Comparison of ENCODE assay signal across 25 mouse cellular contexts in genomic region chr6:39369631-39370030, GRCm38 (mm10). TPM values are rescaled to one million over a fixed set of nuclear protein-coding genes. Genes with fewer than 3 reads are reported as not detected.
DNase-seq lines count a peak whose midpoint lies in the region; ATAC-seq lines count a peak whose summit lies in the region.
"Had no signal": no experiment of that assay in that cellular context is flagged by ENCODE, and none has a peak within 500 bp of the region (broad histone marks: within the 10 kb centered on the region; RNA-seq: fewer than 3 reads in every experiment).

No protein-coding gene starts in this region.

- H3K27me3 ChIP-seq in embryonic facial prominence, embryonic 14.5 days (replicated peaks; ENCODE audit: control insufficient read depth, insufficient read depth, low read length) = no peaks in the 10 kb centered on the region
- H3K27me3 ChIP-seq in embryonic facial prominence, embryonic 10.5 days (replicated peaks; ENCODE audit: low read depth, poor library complexity, severe bottlenecking) = no peaks in the 10 kb centered on the region
- H3K27me3 ChIP-seq in hindbrain, embryonic 16.5 days (replicated peaks; ENCODE audit: control insufficient read depth, insufficient read depth, low read length) = no peaks in the 10 kb centered on the region
- H3K27me3 ChIP-seq in hindbrain, embryonic 11.5 days (ENCODE audit: control insufficient read depth, insufficient read depth, low read length) = no peaks in the 10 kb centered on the region
- H3K27me3 ChIP-seq in neural tube, embryonic 14.5 days (ENCODE audit: control insufficient read depth, insufficient read depth, low read length) = no peaks in the 10 kb centered on the region
- H3K27me3 ChIP-seq in neural tube, embryonic 15.5 days (replicated peaks) = no peaks in the 10 kb centered on the region
- H3K27me3 ChIP-seq: CH12.LX; embryonic facial prominence, embryonic 12.5 days; forebrain, embryonic 12.5 days had no signal

- 39% methylated on average over 3 of the region's 3 CpGs for WGBS in embryonic facial prominence, embryonic 14.5 days
- 84% methylated on average over 3 of the region's 3 CpGs for WGBS in embryonic facial prominence, embryonic 10.5 days
- 73% methylated on average over 3 of the region's 3 CpGs for WGBS in hindbrain, embryonic 16.5 days
- WGBS in hindbrain, embryonic 11.5 days = 92% methylated on average over 3 of the region's 3 CpGs
- WGBS in neural tube, embryonic 14.5 days = 70% methylated on average over 3 of the region's 3 CpGs
- 64% methylated on average over 3 of the region's 3 CpGs for WGBS in neural tube, embryonic 15.5 days

- H3K36me3 ChIP-seq in embryonic facial prominence, embryonic 14.5 days (ENCODE audit: control insufficient read depth, insufficient read depth, low read length) = peaks cover 34% of the 10 kb centered on the region
- H3K36me3 ChIP-seq in embryonic facial prominence, embryonic 10.5 days (replicated peaks) = peaks cover 51% of the 10 kb centered on the region
- H3K36me3 ChIP-seq in hindbrain, embryonic 16.5 days (ENCODE audit: control insufficient read depth, insufficient read depth, low read length) = peaks cover 6% of the 10 kb centered on the region
- H3K36me3 ChIP-seq in hindbrain, embryonic 11.5 days (ENCODE audit: control insufficient read depth, insufficient read depth, low read length) = no peaks in the 10 kb centered on the region
- peaks cover 3% of the 10 kb centered on the region for H3K36me3 ChIP-seq in neural tube, embryonic 14.5 days (ENCODE audit: control insufficient read depth, insufficient read depth, low read length)
- peaks cover 18% of the 10 kb centered on the region for H3K36me3 ChIP-seq in neural tube, embryonic 15.5 days

- H3K4me1 ChIP-seq in embryonic facial prominence, embryonic 14.5 days (ENCODE audit: control insufficient read depth, insufficient read depth, low read length) = peaks cover 11% of the 10 kb centered on the region
- peaks cover 15% of the 10 kb centered on the region for H3K4me1 ChIP-seq in embryonic facial prominence, embryonic 10.5 days
- no peaks in the 10 kb centered on the region for H3K4me1 ChIP-seq in hindbrain, embryonic 16.5 days (ENCODE audit: control insufficient read depth, insufficient read depth, low read depth, low read length)
- H3K4me1 ChIP-seq in hindbrain, embryonic 11.5 days (replicated peaks; ENCODE audit: control insufficient read depth, insufficient read depth, low read length) = no peaks in the 10 kb centered on the region
- H3K4me1 ChIP-seq in neural tube, embryonic 14.5 days (ENCODE audit: control insufficient read depth, insufficient read depth, low read length) = 0 out of 2 replicates have a peak, but pooled peaks cover 4% of the 10 kb centered on the region
- H3K4me1 ChIP-seq in neural tube, embryonic 15.5 days = peaks cover 11% of the 10 kb centered on the region
- H3K4me1 ChIP-seq: embryonic facial prominence, embryonic 12.5 days; forebrain, embryonic 12.5 days had no signal

- H3K9ac ChIP-seq in embryonic facial prominence, embryonic 14.5 days (ENCODE audit: low read depth, low read length) = no peak overlapping the region
- no peak overlapping the region for H3K9ac ChIP-seq in hindbrain, embryonic 16.5 days (ENCODE audit: low read depth, low read length)
- no peak overlapping the region for H3K9ac ChIP-seq in hindbrain, embryonic 11.5 days (ENCODE audit: low read depth, low read length)
- no peak overlapping the region for H3K9ac ChIP-seq in neural tube, embryonic 14.5 days (replicated peaks; ENCODE audit: low read depth, low read length)
- H3K9ac ChIP-seq in neural tube, embryonic 15.5 days (replicated peaks) = no peak overlapping the region
- H3K9ac ChIP-seq: embryonic facial prominence, embryonic 12.5 days; forebrain, embryonic 12.5 days; forebrain, postnatal 0 days had no signal

- no peak overlapping the region for H3K4me2 ChIP-seq in embryonic facial prominence, embryonic 14.5 days (ENCODE audit: low read depth, low read length)
- no peak overlapping the region for H3K4me2 ChIP-seq in hindbrain, embryonic 16.5 days (ENCODE audit: low read length)
- H3K4me2 ChIP-seq in hindbrain, embryonic 11.5 days (replicated peaks; ENCODE audit: low read depth, low read length) = no peak overlapping the region
- no peak overlapping the region for H3K4me2 ChIP-seq in neural tube, embryonic 14.5 days (ENCODE audit: low read depth, low read length)
- no peak overlapping the region for H3K4me2 ChIP-seq in neural tube, embryonic 15.5 days
- H3K4me2 ChIP-seq: embryonic facial prominence, embryonic 12.5 days; forebrain, embryonic 12.5 days had no signal

- H3K27ac ChIP-seq in embryonic facial prominence, embryonic 14.5 days (replicated peaks; ENCODE audit: low read depth, low read length) = no peak overlapping the region
- H3K27ac ChIP-seq in embryonic facial prominence, embryonic 10.5 days (replicated peaks) = no peak overlapping the region
- H3K27ac ChIP-seq in hindbrain, embryonic 16.5 days (ENCODE audit: low read depth, low read length) = no peak overlapping the region
- H3K27ac ChIP-seq in hindbrain, embryonic 11.5 days (ENCODE audit: low read depth, low read length) = no peak overlapping the region
- no peak overlapping the region for H3K27ac ChIP-seq in neural tube, embryonic 14.5 days (ENCODE audit: low read depth, low read length)
- no peak overlapping the region for H3K27ac ChIP-seq in neural tube, embryonic 15.5 days (replicated peaks)
- H3K27ac ChIP-seq: embryonic facial prominence, embryonic 12.5 days; forebrain, embryonic 12.5 days had no signal

- H3K9me3 ChIP-seq in embryonic facial prominence, embryonic 14.5 days (ENCODE audit: control insufficient read depth, low read length) = no peaks in the 10 kb centered on the region
- H3K9me3 ChIP-seq in embryonic facial prominence, embryonic 10.5 days = no peaks in the 10 kb centered on the region
- no peaks in the 10 kb centered on the region for H3K9me3 ChIP-seq in hindbrain, embryonic 16.5 days (ENCODE audit: control insufficient read depth, low read length)
- no peaks in the 10 kb centered on the region; the same call in 1 of the 2 replicates for H3K9me3 ChIP-seq in hindbrain, embryonic 11.5 days (ENCODE audit: control insufficient read depth, low read length)
- H3K9me3 ChIP-seq in neural tube, embryonic 14.5 days (ENCODE audit: control insufficient read depth, low read length) = no peaks in the 10 kb centered on the region
- H3K9me3 ChIP-seq in neural tube, embryonic 15.5 days (replicated peaks) = no peaks in the 10 kb centered on the region
- H3K9me3 ChIP-seq: embryonic facial prominence, embryonic 12.5 days; forebrain, embryonic 12.5 days; G1E had no signal

- no peak overlapping the region for H3K4me3 ChIP-seq in embryonic facial prominence, embryonic 14.5 days (ENCODE audit: low read depth, low read length)
- H3K4me3 ChIP-seq in embryonic facial prominence, embryonic 10.5 days = no peak overlapping the region
- no peak overlapping the region for H3K4me3 ChIP-seq in hindbrain, embryonic 16.5 days (ENCODE audit: low read length)
- no peak overlapping the region for H3K4me3 ChIP-seq in hindbrain, embryonic 11.5 days (ENCODE audit: low read depth, low read length)
- H3K4me3 ChIP-seq in neural tube, embryonic 14.5 days (ENCODE audit: low read depth, low read length) = no peak overlapping the region
- no peak overlapping the region for H3K4me3 ChIP-seq in neural tube, embryonic 15.5 days (replicated peaks)
- H3K4me3 ChIP-seq: embryonic facial prominence, embryonic 12.5 days; forebrain, embryonic 12.5 days had no signal

- ATAC-seq in embryonic facial prominence, embryonic 14.5 days (ENCODE audit: low read depth) = peak; percentile 68
- ATAC-seq in hindbrain, embryonic 16.5 days = peak; percentile 51; the same call in 1 of the 2 replicates
- ATAC-seq in hindbrain, embryonic 11.5 days (ENCODE audit: low FRiP score) = no peak
- peak; percentile 54; the same call in 1 of the 2 replicates for ATAC-seq in neural tube, embryonic 14.5 days (ENCODE audit: low read depth)
- ATAC-seq in neural tube, embryonic 15.5 days (ENCODE audit: low FRiP score) = 0 out of 2 replicates have a peak, but pooled peaks have one; percentile 56
- ATAC-seq: CD4-positive, CD25-positive, alpha-beta regulatory T cell, adult 4 months; forebrain, embryonic 14.5 days; forebrain, postnatal 0 days had no signal

- DNase-seq in embryonic facial prominence, embryonic 14.5 days (ENCODE audit: low spot score) = peak; percentile 51
- DNase-seq in embryonic facial prominence, embryonic 10.5 days (ENCODE audit: low spot score) = no peak
- DNase-seq in hindbrain, embryonic 11.5 days (ENCODE audit: low spot score) = no peak
- DNase-seq in neural tube, embryonic 10.5 days (ENCODE audit: extremely low spot score, low spot score) = no peak
- DNase-seq in right cerebral cortex, postnatal 10 days (ENCODE audit: low spot score in 2 of 2) = no peak
- DNase-seq: adrenal gland, adult 2 months; adrenal gland, postnatal 10 days; adrenal gland, postnatal 36 days; B cell, adult 2 months; cerebellum, adult 11-12 months; cerebellum, adult 8-10 months; cerebellum, adult 9-11 months; cerebellum, postnatal 14 days; cerebellum, postnatal 36 days; embryo, embryonic 11 days; forebrain, postnatal 0 days had no signal

RNA-seq across cellular contexts. Expression of gene Slc37a3, which starts 7.8 kb away (rescaled TPM):
- 56.9 and 57.3 TPM in 2 replicates for polyA plus RNA-seq in embryonic facial prominence, embryonic 14.5 days (2014; fragmentation: Nextera tagmentation; extraction: Ambion mirVana)
- 38.0 and 43.6 TPM in 2 replicates for polyA plus RNA-seq in embryonic facial prominence, embryonic 10.5 days (2016; fragmentation: Nextera tagmentation; extraction: Ambion mirVana)
- 57.9 and 60.1 TPM in 2 replicates for polyA plus RNA-seq in hindbrain, embryonic 16.5 days (2015; fragmentation: Nextera tagmentation; extraction: Ambion mirVana)
- 47.0 and 50.3 TPM in 2 replicates for polyA plus RNA-seq in hindbrain, embryonic 11.5 days (2014; fragmentation: Nextera tagmentation; extraction: Ambion mirVana)
- 60.5 and 68.8 TPM in 2 replicates for polyA plus RNA-seq in neural tube, embryonic 14.5 days (2014; fragmentation: Nextera tagmentation; extraction: Ambion mirVana)
- 52.6 and 53.1 TPM in 2 replicates for polyA plus RNA-seq in neural tube, embryonic 15.5 days (2015; fragmentation: Nextera tagmentation; extraction: Ambion mirVana)

RNA-seq across cellular contexts. Expression of gene Rab19, which starts 11.3 kb away (rescaled TPM):
- 0.93 and 1.8 TPM in 2 replicates for polyA plus RNA-seq in embryonic facial prominence, embryonic 14.5 days (2014; fragmentation: Nextera tagmentation; extraction: Ambion mirVana)
- 0.74 and 0.87 TPM in 2 replicates for polyA plus RNA-seq in embryonic facial prominence, embryonic 10.5 days (2016; fragmentation: Nextera tagmentation; extraction: Ambion mirVana)
- polyA plus RNA-seq in hindbrain, embryonic 16.5 days (2015; fragmentation: Nextera tagmentation; extraction: Ambion mirVana) = 0.13 and 0.35 TPM in 2 replicates
- polyA plus RNA-seq in hindbrain, embryonic 11.5 days (2014; fragmentation: Nextera tagmentation; extraction: Ambion mirVana) = 0.39 and 0.74 TPM in 2 replicates
- polyA plus RNA-seq in neural tube, embryonic 14.5 days (2014; fragmentation: Nextera tagmentation; extraction: Ambion mirVana) = 0.22 TPM in 1 of 2 replicates, not detected in the other
- polyA plus RNA-seq in neural tube, embryonic 15.5 days (2015; fragmentation: Nextera tagmentation; extraction: Ambion mirVana) = 0.09 and 1.9 TPM in 2 replicates
- polyA plus RNA-seq: adrenal gland, adult 2 months; G1E had no signal

RNA-seq across cellular contexts. Expression of gene Mkrn1, which starts 50.6 kb away (rescaled TPM):
- 67.1 and 72.4 TPM in 2 replicates for polyA plus RNA-seq in embryonic facial prominence, embryonic 14.5 days (2014; fragmentation: Nextera tagmentation; extraction: Ambion mirVana)
- polyA plus RNA-seq in embryonic facial prominence, embryonic 10.5 days (2016; fragmentation: Nextera tagmentation; extraction: Ambion mirVana) = 46.4 and 51.2 TPM in 2 replicates
- 237 and 243 TPM in 2 replicates for polyA plus RNA-seq in hindbrain, embryonic 16.5 days (2015; fragmentation: Nextera tagmentation; extraction: Ambion mirVana)
- 127 and 147 TPM in 2 replicates for polyA plus RNA-seq in hindbrain, embryonic 11.5 days (2014; fragmentation: Nextera tagmentation; extraction: Ambion mirVana)
- polyA plus RNA-seq in neural tube, embryonic 14.5 days (2014; fragmentation: Nextera tagmentation; extraction: Ambion mirVana) = 260 and 271 TPM in 2 replicates
- polyA plus RNA-seq in neural tube, embryonic 15.5 days (2015; fragmentation: Nextera tagmentation; extraction: Ambion mirVana) = 203 and 231 TPM in 2 replicates
